Mouse (Mus musculus) megakaryocyte, embryonic 14.5 days (primary cell): Measurements from ENCODE around the gene Auts2. TPM values are rescaled to one million over a fixed set of nuclear protein-coding genes. Genes with fewer than 3 reads are reported as not detected.

ENCODE experiments used
- H3K27me3 ChIP-seq: replicated peaks from 2 replicates; pipeline ENCODE3; 2012; ENCODE audit warnings: inconsistent platforms
- H3K36me3 ChIP-seq: replicated peaks from 2 replicates; pipeline ENCODE3; 2012; ENCODE audit warnings: low read length, inconsistent platforms, mixed read lengths
- H3K4me1 ChIP-seq: 2 replicates; pipeline ENCODE4 v1.6.1; 2012; ENCODE audit warnings: inconsistent platforms
- H3K4me3 ChIP-seq: replicated peaks from 2 replicates; pipeline ENCODE3; 2012; ENCODE audit warnings: moderate library complexity, mild to moderate bottlenecking, inconsistent platforms
- H3K9me3 ChIP-seq: 2 replicates; pipeline ENCODE4 v1.6.1; 2012; ENCODE audit warnings: inconsistent platforms
- FLI1 ChIP-seq: IDR thresholded peaks from 2 replicates; pipeline ENCODE4 v1.6.1; 2012; ENCODE audit warnings: low read length, inconsistent platforms, mixed read lengths
- GATA1 ChIP-seq: IDR thresholded peaks from 3 replicates; pipeline ENCODE4 v1.6.1; 2012; ENCODE audit warnings: mixed read lengths, low read length, inconsistent platforms, borderline replicate concordance
- polyA plus RNA-seq: library from polyadenylated mRNA; stranded (reverse); fragments of >175 nt; gene quantifications from 2 replicates; pipeline ENCODE4 v1.2.3, GENCODE M21; 2012; ENCODE audit warnings: low replicate concordance; ENCODE audit not compliant: insufficient read depth

Auts2 gene
- polyA plus RNA-seq, 1 experiment, result 4.0 TPM

GRCm38 (mm10) chr5:131794411-131795133 is 748.6 kb downstream of the Auts2 start:
- Histone ChIP-seq H3K9me3 (no peaks in the 10 kb centered on the region), H3K4me1 (peaks cover 4% of the 10 kb centered on the region; the same call in 1 of the 2 replicates), H3K4me3 (no peak overlapping the region), H3K27me3 (peaks cover 24% of the 10 kb centered on the region), H3K36me3 (no peaks in the 10 kb centered on the region)
- TF ChIP-seq FLI1 (no peak), GATA1 (no peak)

GRCm38 (mm10) chr5:131789601-131790000 is 753.5 kb downstream of the Auts2 start:
- no peak overlapping the region for H3K4me3 ChIP-seq
- peaks cover 23% of the 10 kb centered on the region for H3K4me1 ChIP-seq
- no peaks in the 10 kb centered on the region for H3K36me3 ChIP-seq
- TF ChIP-seq GATA1, result no peak
- no peak for TF ChIP-seq FLI1
- H3K9me3 ChIP-seq, result no peaks in the 10 kb centered on the region
- H3K27me3 ChIP-seq, result peaks cover 10% of the 10 kb centered on the region

DNA sequence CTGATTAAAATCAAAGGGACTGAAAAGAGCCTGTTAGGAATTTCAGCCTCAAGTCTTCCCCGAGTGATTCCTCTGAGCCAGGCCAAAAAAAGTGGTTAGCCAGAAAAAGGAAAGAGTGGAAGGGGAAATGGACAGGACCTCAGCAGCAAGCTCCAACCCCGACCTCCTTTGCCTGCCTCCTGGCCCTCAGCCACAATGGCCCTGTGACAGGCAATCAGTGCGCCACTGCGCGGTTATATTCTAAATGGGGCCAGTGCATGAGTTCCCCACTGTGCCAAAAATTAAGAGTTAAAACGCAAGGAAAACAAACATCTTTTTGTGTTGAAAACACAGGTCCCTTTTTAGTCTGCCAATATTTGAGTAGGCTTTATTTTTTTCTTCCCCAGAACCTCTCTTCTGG is 755.1 kb downstream of the Auts2 start:
- Histone ChIP-seq H3K27me3 (peaks cover 6% of the 10 kb centered on the region), H3K9me3 (no peaks in the 10 kb centered on the region), H3K36me3 (no peaks in the 10 kb centered on the region), H3K4me3 (no peak overlapping the region), H3K4me1 (peaks cover 24% of the 10 kb centered on the region)
- TF ChIP-seq GATA1, result no peak
- no peak for TF ChIP-seq FLI1

DNA sequence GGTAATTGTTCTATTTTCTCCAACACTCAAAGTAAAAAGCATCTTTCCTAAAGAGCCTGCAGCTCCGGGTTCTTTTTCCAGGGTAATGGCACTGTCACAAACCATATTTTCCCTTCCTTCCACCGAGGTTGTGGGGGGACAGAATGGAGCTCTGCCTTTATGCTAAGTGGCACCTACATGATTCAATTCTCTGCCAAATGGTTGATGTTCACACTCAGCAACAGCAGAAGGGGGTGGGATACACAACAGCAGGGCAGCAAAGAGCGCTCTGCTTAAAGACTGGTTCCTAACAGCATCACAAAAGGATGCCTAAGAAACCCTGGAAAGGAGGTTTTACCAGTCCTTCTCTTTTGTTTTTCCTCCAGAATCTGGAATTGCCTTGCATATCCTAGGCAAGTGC is 759.9 kb downstream of the Auts2 start:
- TF ChIP-seq GATA1 (no peak), FLI1 (no peak)
- H3K36me3 ChIP-seq, result no peaks in the 10 kb centered on the region
- H3K9me3 ChIP-seq, result 0 out of 2 replicates have a peak, but pooled peaks cover 5% of the 10 kb centered on the region
- peaks cover 11% of the 10 kb centered on the region for H3K27me3 ChIP-seq
- H3K4me1 ChIP-seq, result peaks cover 22% of the 10 kb centered on the region
- H3K4me3 ChIP-seq, result no peak overlapping the region

- H3K9me3 ChIP-seq, result peaks cover 9% of the 10 kb centered on the region; the same call in 1 of the 2 replicates
- no peak for TF ChIP-seq FLI1
- TF ChIP-seq GATA1, result no peak
- no peak overlapping the region for H3K4me3 ChIP-seq
- peaks cover 11% of the 10 kb centered on the region for H3K27me3 ChIP-seq
- peaks cover 11% of the 10 kb centered on the region; the same call in 1 of the 2 replicates for H3K4me1 ChIP-seq
- H3K36me3 ChIP-seq, result no peaks in the 10 kb centered on the region
Measured at GRCm38 (mm10) chr5:131781063-131781462, 762.1 kb downstream of the Auts2 start.

DNA sequence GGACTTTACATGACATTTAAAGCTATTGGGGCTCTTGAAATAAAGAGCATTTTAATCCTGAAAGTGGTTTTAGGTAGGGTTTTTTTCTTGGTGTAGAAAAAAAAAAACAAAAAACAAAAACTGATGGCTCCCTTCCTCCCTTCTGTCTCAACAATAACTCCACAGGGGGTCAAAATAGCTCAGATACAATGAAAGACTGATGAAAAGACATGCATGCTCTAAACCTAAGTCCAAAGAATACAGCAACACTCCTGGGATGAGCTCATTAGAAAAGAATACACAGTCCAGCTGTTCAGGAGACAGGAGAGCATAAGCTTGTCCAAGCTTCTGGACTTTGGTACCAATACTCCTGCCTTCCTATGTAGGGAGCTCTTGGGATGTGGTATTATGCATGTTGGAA is 764.0 kb downstream of the Auts2 start:
- peaks cover 14% of the 10 kb centered on the region for H3K27me3 ChIP-seq
- H3K4me3 ChIP-seq, result no peak overlapping the region
- peaks cover 9% of the 10 kb centered on the region for H3K9me3 ChIP-seq
- no peak for TF ChIP-seq FLI1
- TF ChIP-seq GATA1, result no peak
- H3K4me1 ChIP-seq, result peaks cover 11% of the 10 kb centered on the region; the same call in 1 of the 2 replicates
- H3K36me3 ChIP-seq, result no peaks in the 10 kb centered on the region

DNA sequence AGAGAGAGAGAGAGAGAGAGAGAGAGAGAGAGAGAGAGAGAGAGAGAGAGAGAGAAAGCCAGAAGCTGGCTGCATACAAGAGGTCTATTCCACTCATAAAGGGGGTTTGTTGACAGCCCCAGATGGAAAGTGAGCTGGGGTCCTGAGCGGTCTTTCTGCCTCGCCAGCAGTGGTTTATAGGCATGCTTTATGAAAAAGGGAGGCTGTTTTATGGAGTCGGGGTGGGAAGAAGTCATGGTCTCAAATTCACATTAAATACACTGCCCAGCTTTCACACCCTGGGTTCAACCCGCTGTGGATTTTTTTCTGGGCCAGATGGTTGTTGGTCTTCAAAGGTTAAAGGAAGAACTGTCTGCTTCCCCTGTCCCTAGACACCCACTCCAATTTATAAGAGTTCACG is 767.5 kb downstream of the Auts2 start:
- H3K27me3 ChIP-seq, result peaks cover 14% of the 10 kb centered on the region
- no peak overlapping the region for H3K4me3 ChIP-seq
- TF ChIP-seq FLI1 (no peak), GATA1 (no peak)
- H3K9me3 ChIP-seq, result peaks cover 12% of the 10 kb centered on the region
- peaks cover 9% of the 10 kb centered on the region for H3K4me1 ChIP-seq
- no peaks in the 10 kb centered on the region for H3K36me3 ChIP-seq

DNA sequence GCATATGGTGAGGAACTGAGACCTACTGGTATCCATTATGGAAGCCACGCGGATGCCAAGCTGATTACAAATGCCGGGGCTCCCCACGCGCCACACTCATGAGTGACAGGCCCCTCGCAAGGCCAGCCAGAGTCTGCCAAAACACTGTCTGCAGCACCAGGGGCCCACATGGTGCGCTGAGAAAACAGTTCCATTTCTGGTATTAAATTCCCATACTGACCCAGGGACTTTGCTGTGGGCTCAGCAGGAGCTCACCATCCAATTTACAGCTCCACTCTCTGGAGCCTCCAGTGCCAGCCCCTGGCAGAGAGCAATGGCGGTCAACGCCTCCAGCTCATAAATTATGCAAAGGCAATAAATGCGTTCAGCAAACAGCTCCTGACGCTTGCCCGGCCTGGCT is 767.9 kb downstream of the Auts2 start:
- Histone ChIP-seq H3K4me3 (no peak overlapping the region), H3K9me3 (peaks cover 14% of the 10 kb centered on the region), H3K4me1 (peaks cover 9% of the 10 kb centered on the region), H3K36me3 (no peaks in the 10 kb centered on the region), H3K27me3 (peaks cover 17% of the 10 kb centered on the region)
- TF ChIP-seq GATA1, result no peak
- TF ChIP-seq FLI1, result no peak

- no peaks in the 10 kb centered on the region for H3K36me3 ChIP-seq
- no peak for TF ChIP-seq FLI1
- no peak for TF ChIP-seq GATA1
- H3K4me1 ChIP-seq, result peaks cover 9% of the 10 kb centered on the region
- H3K4me3 ChIP-seq, result no peak overlapping the region
- peaks cover 14% of the 10 kb centered on the region for H3K9me3 ChIP-seq
- H3K27me3 ChIP-seq, result peaks cover 17% of the 10 kb centered on the region
Measured at GRCm38 (mm10) chr5:131774792-131775191, 768.4 kb downstream of the Auts2 start.

- Histone ChIP-seq H3K36me3 (no peaks in the 10 kb centered on the region), H3K4me1 (peaks cover 9% of the 10 kb centered on the region), H3K9me3 (peaks cover 14% of the 10 kb centered on the region), H3K27me3 (peaks cover 26% of the 10 kb centered on the region), H3K4me3 (no peak overlapping the region)
- no peak for TF ChIP-seq FLI1
- TF ChIP-seq GATA1, result no peak
Measured at GRCm38 (mm10) chr5:131772616-131773015, 770.5 kb downstream of the Auts2 start.
